Mouse (Mus musculus) liver (tissue): ENCODE measurements around the gene Tmem86a.

Source experiments
- DNase-seq: peaks from one replicate; pipeline ENCODE4 v3.0.0-alpha.2; 2020; ENCODE audit warnings: mixed read lengths

The Tmem86a gene

DNA sequence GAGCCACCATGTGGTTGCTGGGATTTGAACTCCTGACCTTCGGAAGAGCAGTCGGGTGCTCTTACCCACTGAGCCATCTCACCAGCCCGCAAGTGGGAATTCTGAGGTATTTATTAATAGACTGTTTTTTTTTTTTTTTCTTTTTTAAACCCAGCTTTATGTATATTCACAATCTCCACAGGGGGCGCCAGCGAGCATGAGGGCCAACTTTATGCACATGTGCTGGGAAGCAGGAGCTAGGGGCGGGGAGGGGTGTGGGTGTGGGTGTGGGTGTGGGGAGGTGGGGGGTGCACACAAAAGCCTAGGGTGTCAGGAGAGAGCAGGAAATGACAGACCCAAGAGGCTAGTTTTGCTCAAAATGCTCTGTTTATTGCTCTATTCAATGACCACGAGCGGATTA is 27.1 kb downstream of the Tmem86a start:
- DNase-seq, result peak; percentile 55

GRCm38 (mm10) chr7:47080868-47081267 is 30.5 kb downstream of the Tmem86a start:
- no peak for DNase-seq

GRCm38 (mm10) chr7:47081277-47081676 is 30.9 kb downstream of the Tmem86a start:
- peak; percentile 60 for DNase-seq

DNA sequence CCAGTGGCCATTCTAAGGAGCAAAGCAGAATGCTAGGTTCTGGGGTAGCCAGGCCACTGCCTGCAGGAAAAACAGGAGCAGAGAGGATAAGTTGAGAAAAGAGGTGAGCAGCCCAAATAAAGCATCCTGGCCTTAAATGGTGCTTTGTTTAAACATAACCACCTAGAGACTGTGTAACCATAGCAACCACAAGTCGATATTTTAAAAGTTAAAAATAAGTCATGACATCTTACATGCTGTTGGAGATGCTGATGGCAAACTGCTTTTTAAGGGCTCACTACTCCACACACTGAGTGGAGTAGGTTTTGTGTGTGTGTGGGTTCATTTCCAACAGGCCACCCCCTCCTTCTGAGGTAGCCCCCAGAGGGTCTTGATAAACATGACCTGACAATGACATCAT is 34.7 kb downstream of the Tmem86a start:
- no peak for DNase-seq

GRCm38 (mm10) chr7:47093935-47094334 is 43.5 kb downstream of the Tmem86a start:
- no peak for DNase-seq

- no peak for DNase-seq
Observed at GRCm38 (mm10) chr7:47094969-47095368, 44.6 kb downstream of the Tmem86a start.

- no peak for DNase-seq
Observed at GRCm38 (mm10) chr7:47098044-47098443, 47.6 kb downstream of the Tmem86a start.

DNA sequence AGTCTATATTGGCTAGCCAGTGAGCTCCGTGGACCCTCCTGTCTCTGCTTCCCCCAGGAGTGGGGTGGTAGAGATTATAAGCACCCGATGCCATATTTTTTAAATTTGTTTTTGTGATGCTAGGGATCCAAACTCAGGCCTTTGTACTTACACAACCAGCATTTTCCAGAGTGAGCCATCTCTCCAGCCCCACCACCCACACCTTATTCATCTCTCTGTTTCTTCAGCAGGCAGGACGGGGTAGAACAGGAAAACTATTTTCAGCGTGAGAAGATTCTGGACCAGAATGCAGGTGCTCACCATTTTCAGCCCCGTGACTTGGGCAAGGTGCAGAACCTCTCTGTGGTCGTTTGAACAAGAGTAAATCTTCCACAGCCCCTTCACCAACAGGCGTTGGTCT is 48.9 kb downstream of the Tmem86a start:
- DNase-seq, result no peak

GRCm38 (mm10) chr7:47100615-47101014 is 50.2 kb downstream of the Tmem86a start:
- no peak for DNase-seq

DNA sequence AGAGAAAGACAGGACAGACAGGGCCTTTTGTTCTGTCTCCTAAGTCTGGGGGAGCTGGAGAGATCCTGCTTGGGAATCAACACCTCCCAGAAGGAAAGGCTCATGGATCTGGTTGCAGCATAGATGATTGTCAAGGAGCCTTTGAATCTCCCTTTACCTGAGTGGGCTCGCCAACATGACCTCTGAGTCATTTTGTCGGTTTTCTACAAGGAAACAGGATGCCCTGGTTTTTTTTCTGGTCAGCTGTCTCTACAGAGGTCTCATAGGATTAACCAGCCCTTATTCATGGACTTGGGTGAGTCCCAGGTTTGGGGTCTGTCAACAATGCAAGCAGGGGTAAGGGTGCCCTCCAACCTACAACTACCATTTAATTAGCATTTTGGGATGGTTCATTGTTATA is 52.6 kb downstream of the Tmem86a start:
- DNase-seq, result no peak

DNA sequence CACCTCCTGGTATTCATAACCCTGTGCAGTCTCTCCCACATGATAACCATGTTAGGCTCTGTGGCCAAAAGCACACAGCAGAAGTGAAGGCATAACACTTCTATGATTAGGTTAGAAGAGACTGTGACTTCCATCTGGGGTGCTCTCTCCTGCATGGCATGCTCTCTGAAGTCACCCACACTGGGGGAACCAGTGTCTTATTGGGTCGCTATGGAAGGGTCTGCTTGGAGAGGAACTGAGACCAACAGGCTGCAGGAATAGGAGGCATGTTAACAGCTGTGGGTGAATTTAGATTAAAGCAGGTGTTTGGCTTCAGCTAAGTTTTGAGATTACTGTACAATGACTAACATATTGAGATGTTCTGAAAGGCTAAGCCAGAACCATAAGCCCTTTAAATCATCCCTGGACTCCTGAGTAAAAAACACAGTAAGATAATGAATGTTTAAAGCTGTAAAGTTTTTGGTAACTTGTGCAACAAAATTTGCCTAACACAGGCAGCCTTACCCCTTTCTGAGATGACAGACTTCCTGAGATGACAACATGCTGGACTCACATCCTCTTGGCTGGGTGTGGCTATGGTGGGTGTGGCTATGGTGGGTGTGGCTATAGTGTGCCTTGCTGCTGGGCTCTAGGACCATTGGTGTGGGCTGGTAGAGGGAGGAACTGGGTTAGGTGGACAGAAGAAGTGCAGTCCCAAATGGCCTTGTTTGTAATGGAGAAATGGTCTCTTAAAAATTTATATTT is 53.4 kb downstream of the Tmem86a start:
- DNase-seq, result peak; percentile 48
